Comparison of ENCODE assay signal across 10 mouse cellular contexts in the genomic region with DNA sequence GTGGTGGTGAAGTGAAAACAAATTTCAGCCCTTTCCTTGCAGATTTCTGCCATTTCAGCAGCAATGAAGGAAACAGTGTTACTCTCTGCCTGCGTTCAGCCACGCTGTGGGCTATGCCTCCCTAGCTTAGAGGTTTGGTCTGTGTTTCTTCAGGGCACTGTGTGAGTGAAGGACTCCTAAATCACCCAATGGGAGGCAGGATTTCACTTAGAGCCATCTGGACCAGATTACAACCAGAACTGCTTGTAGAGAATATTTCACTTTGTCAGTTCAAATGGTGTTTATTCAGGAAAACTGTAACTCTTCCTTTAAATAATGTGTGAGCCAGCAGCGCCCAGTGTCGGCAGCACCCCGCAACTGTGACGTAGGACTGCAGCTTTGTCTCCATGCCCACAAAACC. TPM values are rescaled to one million over a fixed set of nuclear protein-coding genes. Genes with fewer than 3 reads are reported as not detected.
DNase-seq lines count a peak whose midpoint lies in the region; ATAC-seq and TF ChIP-seq lines count a peak whose summit lies in the region.
"Had no signal": no experiment of that assay in that cellular context is flagged by ENCODE, and none has a peak within 500 bp of the region (broad histone marks: within the 10 kb centered on the region; RNA-seq: fewer than 3 reads in every experiment).

No protein-coding gene starts in this region.

- no peak overlapping the region for H3K27ac ChIP-seq in kidney, embryonic 15.5 days
- no peak overlapping the region for H3K27ac ChIP-seq in kidney, adult 2 months (ENCODE audit: insufficient read depth, low read depth, low read length)
- H3K27ac ChIP-seq in stomach, postnatal 0 days (replicated peaks) = no peak overlapping the region

- no peak overlapping the region for H3K9ac ChIP-seq in kidney, embryonic 15.5 days
- no peak overlapping the region; the same call in 1 of the 2 replicates for H3K9ac ChIP-seq in stomach, postnatal 0 days (ENCODE audit: low read length)

- H3K27me3 ChIP-seq in kidney, embryonic 15.5 days = no peaks in the 10 kb centered on the region
- H3K27me3 ChIP-seq in kidney, adult 2 months (replicated peaks; ENCODE audit: control insufficient read depth, insufficient read depth, low read length) = no peaks in the 10 kb centered on the region
- no peaks in the 10 kb centered on the region for H3K27me3 ChIP-seq in stomach, postnatal 0 days (ENCODE audit: control insufficient read depth, insufficient read depth, low read length)

- DNase-seq in kidney, adult 2 months = no peak
- peak; percentile 40 for DNase-seq in right cerebral cortex, adult 18-20 months
- DNase-seq in right cerebral cortex, postnatal 25 days = no peak
- peak; percentile 68 for DNase-seq in forelimb bud, embryonic 11.5 days (ENCODE audit: low read depth, low spot score)
- DNase-seq in stomach, postnatal 0 days (ENCODE audit: low spot score) = no peak
- DNase-seq in urinary bladder, postnatal 4 days (ENCODE audit: low spot score in 2 of 2) = no peak
- no peak for DNase-seq in urinary bladder, postnatal 14 days (ENCODE audit: low spot score)

- H3K36me3 ChIP-seq in kidney, embryonic 15.5 days = no peaks in the 10 kb centered on the region
- H3K36me3 ChIP-seq in kidney, adult 2 months (ENCODE audit: control insufficient read depth, insufficient read depth, low read length) = no peaks in the 10 kb centered on the region
- no peaks in the 10 kb centered on the region for H3K36me3 ChIP-seq in stomach, postnatal 0 days (ENCODE audit: control insufficient read depth, insufficient read depth, low read length)

- ATAC-seq in kidney, embryonic 15.5 days (replicated peaks; ENCODE audit: low FRiP score) = peak; percentile 82
- ATAC-seq in stomach, postnatal 0 days (ENCODE audit: low FRiP score, low TSS enrichment) = no peak; the same call in 1 of the 2 replicates

- TF ChIP-seq CTCF in kidney, adult 2 months (conservative IDR thresholded peaks at IDR 0.05; ENCODE audit: insufficient read depth, insufficient read length, low read depth, low read length) = no peak
- TF ChIP-seq CTCF in stomach, postnatal 0 days (IDR thresholded peaks at IDR 0.05; ENCODE audit: low read depth) = 0 out of 2 replicates have a peak, but pooled peaks have one; percentile 10

- H3K4me3 ChIP-seq in kidney, embryonic 15.5 days (replicated peaks) = peak overlapping the region; percentile 27
- no peak overlapping the region for H3K4me3 ChIP-seq in kidney, adult 2 months (ENCODE audit: insufficient read depth, low read depth, low read length)
- H3K4me3 ChIP-seq in stomach, postnatal 0 days (ENCODE audit: low read depth, low read length) = peak overlapping the region; percentile 10; the same call in 1 of the 2 replicates

- peaks cover 12% of the 10 kb centered on the region for H3K4me1 ChIP-seq in kidney, embryonic 15.5 days
- H3K4me1 ChIP-seq in kidney, adult 2 months (ENCODE audit: control insufficient read depth, insufficient read depth, low read length) = no peaks in the 10 kb centered on the region
- H3K4me1 ChIP-seq in stomach, postnatal 0 days (replicated peaks; ENCODE audit: control insufficient read depth, insufficient read depth) = no peaks in the 10 kb centered on the region

- H3K4me2 ChIP-seq in kidney, embryonic 15.5 days = peak overlapping the region; percentile 51
- peak overlapping the region; percentile 38 for H3K4me2 ChIP-seq in stomach, postnatal 0 days (replicated peaks; ENCODE audit: low read depth)
- H3K4me2 ChIP-seq: liver, embryonic 11.5 days had no signal

- no peak for TF ChIP-seq EP300 in stomach, postnatal 0 days (optimal IDR thresholded peaks at IDR 0.05)

- WGBS in kidney, embryonic 15.5 days = 21% methylated on average over 6 of the region's 6 CpGs
- WGBS in kidney, adult 2 months = 36% methylated on average over 6 of the region's 6 CpGs
- WGBS in stomach, postnatal 0 days = 49% methylated on average over 6 of the region's 6 CpGs

- TF ChIP-seq POLR2A in kidney, adult 2 months (IDR thresholded peaks at IDR 0.05; ENCODE audit: low read depth, low read length) = no peak

- H3K9me3 ChIP-seq in kidney, embryonic 15.5 days (replicated peaks) = no peaks in the 10 kb centered on the region
- H3K9me3 ChIP-seq in stomach, postnatal 0 days (ENCODE audit: control insufficient read depth, low read length) = no peaks in the 10 kb centered on the region

RNA-seq across cellular contexts. Expression of gene Zfp385b, which starts 44.5 kb away (rescaled TPM):
- polyA plus RNA-seq in kidney, embryonic 15.5 days (2015; fragmentation: Nextera tagmentation; extraction: Ambion mirVana) = 6.7 and 6.9 TPM in 2 replicates
- polyA plus RNA-seq in kidney, adult 2 months (2012; rRNA removed) = 10.5 and 12.9 TPM in 2 replicates
- 9.9 and 10.2 TPM in 2 replicates for polyA plus RNA-seq in stomach, postnatal 0 days (2015; fragmentation: Nextera tagmentation; extraction: Ambion mirVana)
- polyA plus RNA-seq: spleen, adult 2 months had no signal

Comparison
In these comparisons a context has a peak if more than half of its experiments do, and no peak if none do; other contexts are left out.
1. DNase-seq: peak in right cerebral cortex, adult 18-20 months (single experiment) and forelimb bud, embryonic 11.5 days (single experiment); none in kidney, adult 2 months (single experiment), right cerebral cortex, postnatal 25 days (single experiment), stomach, postnatal 0 days (single experiment), urinary bladder, postnatal 4 days (0 of 2) and urinary bladder, postnatal 14 days (single experiment).